Mouse (Mus musculus) layer of hippocampus, postnatal 36 days (tissue): ENCODE measurements around the gene Bdkrb2. TPM values are rescaled to one million over a fixed set of nuclear protein-coding genes. Genes with fewer than 3 reads are reported as not detected.

Experiments used
- DNase-seq, 2 experiments: peaks; one replicate each; pipeline ENCODE4 v3.0.0; 2022
- total RNA-seq, 2 experiments: library from RNA; stranded (reverse); gene quantifications; 2 replicates each; pipeline ENCODE4 v1.2.3; 2021

Gene Bdkrb2
- total RNA-seq, 2 experiments from 2014 or later, result 0.20 to 0.35 TPM

- no peak for DNase-seq
Observed at GRCm38 (mm10) chr12:105593471-105593870, 30.4 kb downstream of the Bdkrb2 start.

DNA sequence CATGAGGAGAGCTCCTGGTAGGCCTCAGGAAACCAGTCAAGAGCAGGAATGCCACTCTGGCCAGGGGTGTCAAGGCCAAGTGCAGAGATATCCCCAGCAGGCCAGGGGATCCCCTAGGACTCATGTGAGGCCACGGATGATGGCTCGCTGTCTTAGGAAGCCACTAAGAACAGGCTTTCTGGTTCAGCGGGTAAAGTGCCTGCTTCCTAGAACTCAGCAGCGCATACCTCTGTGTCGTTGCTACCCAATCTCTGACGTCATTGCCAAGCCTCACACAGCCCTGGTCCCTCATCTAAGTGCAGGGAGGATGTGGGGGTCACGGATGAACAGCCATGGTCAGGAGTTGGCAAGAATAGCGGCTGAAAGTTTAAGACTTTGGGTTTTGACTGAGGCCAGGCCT is 34.1 kb downstream of the Bdkrb2 start:
- no peak for DNase-seq

DNA sequence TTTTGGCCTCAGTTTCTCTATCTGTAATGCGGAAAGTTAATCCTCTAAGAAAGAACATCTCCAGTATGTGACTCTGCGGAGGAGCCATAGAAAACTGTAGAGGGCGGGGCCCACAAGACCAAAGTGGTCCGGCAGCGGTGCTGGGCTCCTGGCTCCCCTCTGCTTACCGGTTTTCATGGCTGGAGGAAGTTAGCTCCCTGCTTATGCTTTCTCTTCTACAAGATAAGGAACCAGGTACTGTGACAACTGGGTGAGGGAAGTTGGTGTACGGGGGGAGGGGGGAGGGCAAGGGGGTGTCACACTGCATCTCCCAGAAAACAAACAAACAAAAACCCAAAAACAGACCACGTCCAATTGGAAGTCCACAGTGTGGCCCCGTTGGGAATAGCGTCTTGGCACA is 35.5 kb downstream of the Bdkrb2 start:
- DNase-seq, result no peak

GRCm38 (mm10) chr12:105599098-105599497 is 36.1 kb downstream of the Bdkrb2 start:
- DNase-seq, result no peak

DNA sequence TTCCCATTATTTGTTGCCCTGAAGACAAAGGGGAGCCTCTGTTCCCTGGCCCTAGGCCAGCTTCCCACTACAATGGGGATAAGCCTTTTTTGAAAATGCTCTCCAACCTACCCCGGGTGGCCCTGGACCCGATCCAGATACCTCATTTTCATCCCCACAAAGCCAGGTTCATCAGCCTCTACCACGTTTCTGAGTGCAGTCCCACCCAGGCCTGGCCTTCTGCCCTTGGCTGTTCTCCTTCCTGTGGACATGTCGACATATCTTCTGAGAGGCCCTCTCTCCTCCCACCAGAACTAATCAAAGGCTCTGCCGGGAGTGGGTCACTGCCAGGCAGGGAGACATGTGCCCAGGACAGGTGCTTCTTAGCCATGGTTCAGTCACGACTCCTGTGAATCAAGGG is 38.6 kb downstream of the Bdkrb2 start:
- DNase-seq, result no peak

DNA sequence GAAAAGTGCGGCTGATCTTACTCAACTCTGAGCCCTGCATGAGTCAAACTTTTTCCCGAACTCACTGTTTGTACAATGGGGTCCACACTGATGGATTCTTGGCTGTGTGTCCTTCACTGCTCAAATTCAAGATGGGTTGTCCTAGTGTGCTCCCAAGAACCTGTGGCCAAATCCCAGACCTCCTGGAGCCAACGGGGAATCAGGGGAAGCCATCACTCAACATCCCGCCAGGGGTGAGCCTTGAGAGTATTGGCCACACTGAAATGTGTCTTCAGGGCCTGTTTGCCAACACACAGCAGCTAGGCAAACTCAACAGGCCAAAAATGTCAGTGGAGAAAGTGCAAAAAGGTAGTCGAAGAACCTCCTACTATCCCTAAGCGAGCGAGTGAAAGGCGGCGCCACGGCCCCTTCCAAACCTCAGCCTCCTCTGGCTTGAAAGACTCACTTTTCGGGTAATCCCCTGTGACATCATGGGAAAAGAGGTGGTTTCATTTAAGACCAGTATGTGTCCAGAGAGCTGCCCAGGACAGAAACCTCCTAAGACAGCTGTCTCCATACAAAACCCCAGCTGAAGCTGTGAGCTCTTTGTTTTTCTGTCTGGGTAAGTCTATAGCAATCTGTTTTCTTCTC is 39.7 kb downstream of the Bdkrb2 start, which contains the start of gene Bdkrb1:
Gene Bdkrb1 (plus strand): TSS at position 505 of the 630 bp plus-strand sequence.
- no peak for DNase-seq

GRCm38 (mm10) chr12:105603904-105604303 is 40.9 kb downstream of the Bdkrb2 start:
- no peak for DNase-seq

GRCm38 (mm10) chr12:105605212-105605611 is 42.2 kb downstream of the Bdkrb2 start:
- no peak for DNase-seq

DNA sequence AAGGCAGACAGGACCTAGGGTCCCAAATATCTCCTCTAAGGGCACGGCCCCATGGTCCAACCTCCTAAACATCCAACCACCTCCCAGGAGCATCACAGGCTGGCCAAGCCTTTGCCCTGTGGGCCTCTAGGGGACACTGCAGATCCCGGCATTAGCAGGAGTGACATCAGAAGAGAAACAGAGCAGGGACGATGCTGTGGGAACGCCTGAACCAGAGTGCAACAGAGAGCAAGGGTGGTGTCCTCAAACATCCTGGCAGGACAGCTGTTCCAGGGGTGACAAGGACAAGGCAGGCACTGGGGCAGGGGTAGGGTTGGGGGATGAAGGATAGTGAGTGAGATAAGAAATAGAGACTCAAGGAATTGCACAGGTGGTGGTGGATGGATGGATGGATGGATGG is 43.9 kb downstream of the Bdkrb2 start:
- DNase-seq, result no peak

DNA sequence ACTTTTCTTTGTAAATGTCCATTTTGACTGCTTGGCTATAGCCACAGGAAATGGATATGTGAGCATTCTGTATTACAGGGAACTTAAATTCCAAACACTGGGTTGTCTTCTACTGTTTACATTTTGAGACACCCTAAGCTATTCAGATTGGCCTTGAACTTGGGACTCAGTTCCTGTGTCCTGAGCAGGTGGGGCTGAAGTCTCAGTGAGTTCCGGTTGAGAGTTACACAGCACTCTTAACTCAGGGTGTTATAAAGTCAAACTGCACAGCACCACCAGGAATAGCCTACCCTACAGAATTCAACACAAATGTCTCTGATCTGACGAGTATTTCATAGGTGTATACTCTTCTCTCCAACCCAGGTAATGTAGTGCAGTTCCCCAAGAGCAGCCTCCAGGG is 48.0 kb downstream of the Bdkrb2 start:
- DNase-seq, result no peak

GRCm38 (mm10) chr12:105611748-105612147 is 48.7 kb downstream of the Bdkrb2 start:
- DNase-seq, result peak; percentile 47 to 62

GRCm38 (mm10) chr12:105613559-105613958 is 50.5 kb downstream of the Bdkrb2 start:
- DNase-seq, result no peak

- no peak for DNase-seq
Observed at GRCm38 (mm10) chr12:105622048-105622447, 59.0 kb downstream of the Bdkrb2 start.

DNA sequence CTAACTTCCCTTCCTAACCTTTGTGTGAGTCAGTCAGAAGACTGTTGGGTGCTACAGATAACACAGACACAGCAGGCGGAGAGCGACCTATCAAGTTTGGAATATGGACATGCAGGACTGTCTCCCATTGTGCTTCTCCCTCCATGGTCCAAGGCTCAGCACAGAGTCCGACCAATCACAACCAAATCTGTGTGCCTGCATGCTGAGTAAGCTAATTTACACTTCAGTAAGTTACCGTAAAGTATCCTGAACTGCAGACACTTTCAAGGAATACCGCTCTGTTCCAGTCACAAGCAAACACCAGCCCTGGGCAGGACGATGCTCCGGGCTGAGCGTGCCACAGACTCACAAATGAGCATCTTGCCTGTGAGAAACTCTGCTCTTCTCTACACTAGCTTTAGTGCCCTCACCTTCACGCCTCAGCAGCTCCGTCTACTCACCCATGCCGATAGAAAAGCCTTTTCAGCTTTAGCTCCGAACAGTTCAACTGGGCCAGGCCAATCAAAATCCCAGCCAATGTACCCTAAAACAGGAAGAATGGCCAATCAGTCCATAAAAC is 60.0 kb downstream of the Bdkrb2 start:
- no peak for DNase-seq

DNA sequence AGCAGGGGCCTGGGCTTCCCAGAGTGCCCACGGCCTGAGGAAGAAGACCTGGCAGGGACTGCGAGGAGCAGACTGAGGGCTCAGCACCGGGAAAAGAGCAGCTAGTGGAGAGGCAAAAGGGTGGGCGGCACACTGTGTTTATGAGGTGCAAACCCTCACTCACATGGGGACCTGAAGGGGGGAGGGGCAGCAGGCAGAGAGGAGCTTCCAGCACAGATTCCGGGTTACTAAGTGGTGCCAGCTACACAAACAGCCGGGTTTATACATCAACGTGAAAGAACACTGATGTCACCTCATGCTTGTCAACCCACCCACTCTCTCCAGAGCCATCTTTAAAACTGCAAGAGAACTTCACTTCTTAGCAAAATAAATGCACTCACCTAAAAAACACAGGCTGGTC is 62.8 kb downstream of the Bdkrb2 start:
- DNase-seq, result peak in 1 of 2 experiments; percentile 25

DNA sequence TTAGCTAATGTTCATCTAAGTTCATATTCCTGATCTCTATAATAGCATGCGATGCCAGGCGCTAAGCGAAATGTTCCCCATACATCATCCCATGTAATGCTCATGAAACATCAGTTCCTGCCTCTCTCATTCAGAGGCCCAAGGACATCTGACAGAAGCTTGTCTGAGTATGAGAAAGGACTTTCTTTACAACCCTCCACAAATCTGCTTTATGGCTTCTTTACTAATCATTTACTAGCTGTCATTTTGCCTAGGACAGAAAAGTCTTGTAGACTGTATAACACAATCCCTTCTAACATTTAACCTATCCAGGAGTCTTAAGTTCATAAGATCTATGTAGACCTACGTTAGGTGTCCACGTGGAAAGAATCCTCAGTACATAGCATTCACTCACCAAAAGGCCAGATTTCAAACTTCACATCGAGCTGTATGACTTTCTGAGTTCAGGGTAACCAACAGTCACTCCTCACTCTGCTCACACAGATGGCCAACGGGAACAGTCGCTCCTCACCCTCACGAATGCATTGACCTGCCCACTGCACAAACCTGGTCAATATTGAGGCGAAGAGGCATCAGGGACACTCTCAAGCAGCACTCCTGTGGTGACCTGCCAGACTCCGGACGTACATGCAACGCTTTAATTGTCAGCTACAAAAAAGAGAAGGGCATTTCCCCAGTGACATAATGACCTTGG is 71.5 kb downstream of the Bdkrb2 start:
- no peak for DNase-seq

DNA sequence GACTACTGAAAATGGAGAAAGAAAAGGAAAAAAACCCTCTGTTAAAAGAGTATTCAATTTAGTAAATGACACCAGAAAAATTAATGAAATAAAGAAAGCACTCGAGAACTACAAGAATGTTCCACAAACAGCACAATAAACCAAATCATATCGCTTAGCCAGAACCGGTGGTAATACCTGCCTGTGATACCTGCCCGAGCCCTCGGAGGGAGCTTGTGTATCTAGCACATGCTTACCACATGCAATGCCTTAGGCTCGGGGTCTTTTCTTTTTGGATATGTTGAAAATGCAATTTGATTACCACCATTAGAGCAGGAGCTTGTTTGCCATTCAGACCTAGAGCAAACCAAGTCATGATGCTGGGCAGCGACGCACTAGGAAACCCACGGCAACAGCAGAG is 73.5 kb downstream of the Bdkrb2 start:
- no peak for DNase-seq

GRCm38 (mm10) chr12:105637554-105637953 is 74.5 kb downstream of the Bdkrb2 start:
- no peak for DNase-seq

- DNase-seq, result no peak
Observed at GRCm38 (mm10) chr12:105642770-105643321, 79.8 kb downstream of the Bdkrb2 start.
